Mouse (Mus musculus) heart, adult 8-10 months (tissue): ENCODE data around the gene Plxnd1. TPM values are rescaled to one million over a fixed set of nuclear protein-coding genes. Genes with fewer than 3 reads are reported as not detected.
A peak's percentile ranks its signal among the peaks of the same experiment; 100 is the strongest.

Source experiments
- DNase-seq: peaks from one replicate; pipeline ENCODE4 v3.0.0; 2022; ENCODE audit warnings: low spot score
- total RNA-seq, 4 experiments: library from RNA; stranded (reverse); gene quantifications; 2 replicates each; pipeline ENCODE4 v1.2.4; 2022

The Plxnd1 gene
- total RNA-seq, 4 experiments from 2014 or later, result 43.8 to 75.7 (median 63.5) TPM

- no peak for DNase-seq
Observed at GRCm38 (mm10) chr6:115982889-115983288, 11.9 kb downstream of the Plxnd1 start.

GRCm38 (mm10) chr6:115978596-115978995 is 16.2 kb downstream of the Plxnd1 start:
- no peak for DNase-seq

GRCm38 (mm10) chr6:115977810-115978209 is 17.0 kb downstream of the Plxnd1 start:
- no peak for DNase-seq

- DNase-seq, result no peak
Observed at GRCm38 (mm10) chr6:115975606-115976005, 19.2 kb downstream of the Plxnd1 start.

GRCm38 (mm10) chr6:115973881-115974662 is 20.7 kb downstream of the Plxnd1 start:
- no peak for DNase-seq

- no peak for DNase-seq
Observed at GRCm38 (mm10) chr6:115973139-115973875, 21.5 kb downstream of the Plxnd1 start.

- no peak for DNase-seq
Observed at GRCm38 (mm10) chr6:115972083-115972764, 22.6 kb downstream of the Plxnd1 start.

- no peak for DNase-seq
Observed at GRCm38 (mm10) chr6:115971273-115972060, 23.3 kb downstream of the Plxnd1 start.

GRCm38 (mm10) chr6:115969952-115970351 is 24.9 kb downstream of the Plxnd1 start:
- no peak for DNase-seq

- DNase-seq, result no peak
Observed at GRCm38 (mm10) chr6:115969103-115969502, 25.7 kb downstream of the Plxnd1 start.

- no peak for DNase-seq
Observed at GRCm38 (mm10) chr6:115968700-115969099, 26.1 kb downstream of the Plxnd1 start.

- no peak for DNase-seq
Observed at GRCm38 (mm10) chr6:115968086-115968485, 26.7 kb downstream of the Plxnd1 start.

GRCm38 (mm10) chr6:115967291-115967880 is 27.4 kb downstream of the Plxnd1 start:
- DNase-seq, result no peak

- no peak for DNase-seq
Observed at GRCm38 (mm10) chr6:115966227-115966966, 28.4 kb downstream of the Plxnd1 start.

- DNase-seq, result peak; percentile 65
Observed at GRCm38 (mm10) chr6:115963656-115964055, 31.1 kb downstream of the Plxnd1 start.

- DNase-seq, result peak; percentile 45
Observed at GRCm38 (mm10) chr6:115962439-115963085, 32.2 kb downstream of the Plxnd1 start.

- DNase-seq, result no peak
Observed at GRCm38 (mm10) chr6:115961743-115962142, 33.1 kb downstream of the Plxnd1 start.

GRCm38 (mm10) chr6:115960322-115960721 is 34.5 kb downstream of the Plxnd1 start:
- no peak for DNase-seq

GRCm38 (mm10) chr6:115959151-115959691 is 35.6 kb downstream of the Plxnd1 start:
- DNase-seq, result peak; percentile 93

GRCm38 (mm10) chr6:115958445-115958844 is 36.4 kb downstream of the Plxnd1 start:
- no peak for DNase-seq
